Mouse (Mus musculus) limb, embryonic 12.5 days (tissue): ENCODE data around the gene Zfp467. TPM values are rescaled to one million over a fixed set of nuclear protein-coding genes. Genes with fewer than 3 reads are reported as not detected.

Experiments
- ATAC-seq: fragments of 200-750 bp; cut with Nextera tagmentation; 2 replicates; pipeline ENCODE4 v1.8.0; 2017; ENCODE audit warnings: low read depth, moderate TSS enrichment; ENCODE audit not compliant: insufficient number of reproducible peaks, insufficient read depth, low FRiP score, low TSS enrichment
- H3K27ac ChIP-seq: fragments of 300-500 bp; sonication (generic); 2 replicates; pipeline ENCODE4 v1.5.1; 2016; ENCODE audit warnings: mild to moderate bottlenecking, moderate library complexity
- H3K27me3 ChIP-seq: fragments of 300-500 bp; sonication (generic); 2 replicates; pipeline ENCODE4 v1.6.1; 2016; ENCODE audit warnings: mild to moderate bottlenecking, moderate library complexity
- H3K36me3 ChIP-seq: fragments of 300-500 bp; sonication (generic); 2 replicates; pipeline ENCODE4 v1.6.1; 2016; ENCODE audit warnings: mild to moderate bottlenecking, moderate library complexity
- H3K4me1 ChIP-seq: fragments of 300-500 bp; sonication (generic); replicated peaks from 2 replicates; pipeline ENCODE4 v1.6.1; 2016
- H3K4me2 ChIP-seq: fragments of 300-500 bp; sonication (generic); 2 replicates; pipeline ENCODE4 v1.6.1; 2016; ENCODE audit warnings: mild to moderate bottlenecking, moderate library complexity
- H3K4me3 ChIP-seq: fragments of 300-500 bp; sonication (generic); replicated peaks from 2 replicates; pipeline ENCODE4 v1.5.1; 2016; ENCODE audit warnings: mild to moderate bottlenecking
- H3K9ac ChIP-seq: fragments of 300-500 bp; sonication (generic); replicated peaks from 2 replicates; pipeline ENCODE4 v1.6.1; 2016; ENCODE audit warnings: mild to moderate bottlenecking, moderate library complexity
- H3K9me3 ChIP-seq: fragments of 300-500 bp; sonication (generic); 2 replicates; pipeline ENCODE4 v1.6.1; 2016; ENCODE audit warnings: mild to moderate bottlenecking, moderate library complexity
- WGBS: fragments of 180-500 bp; shearing (Covaris S2); methylation state at CpG from one replicate; pipeline ENCODE4 v1.1.7; 2016; 5-methylcytosine and 5-hydroxymethylcytosine counted together
- polyA plus RNA-seq: library from polyadenylated mRNA; unstranded; fragments of >200 nt; fragmentation: Nextera tagmentation; extraction: Ambion mirVana; gene quantifications from 2 replicates; pipeline ENCODE4 v1.2.1, GENCODE M21; 2016

Gene Zfp467
- polyA plus RNA-seq, 1 experiment from 2014 or later, result 23.5 TPM

GRCm38 (mm10) chr6:48464966-48465679 lies 19.5 kb upstream of the Zfp467 start:
- 0 out of 2 replicates have a peak overlapping the region, but pooled peaks have one; percentile 23 for H3K9ac ChIP-seq
- no peak for ATAC-seq
- H3K9me3 ChIP-seq, result no peaks in the 10 kb centered on the region
- no peak overlapping the region for H3K4me2 ChIP-seq
- no peak overlapping the region for H3K4me3 ChIP-seq
- H3K36me3 ChIP-seq, result no peaks in the 10 kb centered on the region
- no peaks in the 10 kb centered on the region for H3K4me1 ChIP-seq
- no peak overlapping the region for H3K27ac ChIP-seq
- 89% methylated on average over 13 of the region's 13 CpGs for WGBS
- no peaks in the 10 kb centered on the region for H3K27me3 ChIP-seq

DNA sequence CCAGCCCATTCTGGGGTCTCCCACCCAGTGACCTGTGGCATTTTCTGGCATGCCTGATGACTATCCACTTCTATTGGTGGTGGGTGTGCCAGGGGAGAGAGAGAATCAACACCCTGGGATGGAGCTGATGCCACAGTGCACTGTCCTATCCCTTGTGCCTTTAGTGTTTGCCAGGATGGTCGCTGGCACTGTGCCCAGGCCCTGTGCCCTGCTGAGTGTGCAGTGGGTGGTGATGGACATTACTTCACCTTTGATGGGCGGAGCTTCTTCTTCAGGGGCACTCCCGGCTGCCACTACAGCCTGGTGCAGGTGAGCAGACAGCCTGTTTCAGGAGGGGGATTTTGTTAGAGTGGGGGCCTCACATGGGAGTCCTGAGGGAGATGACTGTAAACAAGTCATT lies 7.1 kb upstream of the Zfp467 start:
- ATAC-seq, result no peak
- Histone ChIP-seq H3K27me3 (no peaks in the 10 kb centered on the region), H3K36me3 (no peaks in the 10 kb centered on the region), H3K4me3 (no peak overlapping the region), H3K27ac (no peak overlapping the region), H3K4me2 (no peak overlapping the region), H3K9me3 (no peaks in the 10 kb centered on the region), H3K9ac (no peak overlapping the region), H3K4me1 (peaks cover 7% of the 10 kb centered on the region)
- 67% methylated on average over 3 of the region's 3 CpGs for WGBS

- Histone ChIP-seq H3K9ac (no peak overlapping the region), H3K9me3 (no peaks in the 10 kb centered on the region), H3K27ac (no peak overlapping the region), H3K27me3 (no peaks in the 10 kb centered on the region), H3K36me3 (no peaks in the 10 kb centered on the region), H3K4me3 (no peak overlapping the region), H3K4me2 (no peak overlapping the region), H3K4me1 (peaks cover 7% of the 10 kb centered on the region)
- ATAC-seq, result no peak
- WGBS, result 72% methylated on average over 1 of the region's 1 CpGs
Measured at GRCm38 (mm10) chr6:48452151-48452550, 6.5 kb upstream of the Zfp467 start.

- no peak for ATAC-seq
- Histone ChIP-seq H3K9ac (no peak overlapping the region), H3K27me3 (peaks cover 5% of the 10 kb centered on the region; the same call in 1 of the 2 replicates), H3K4me1 (peaks cover 17% of the 10 kb centered on the region), H3K27ac (no peak overlapping the region), H3K36me3 (no peaks in the 10 kb centered on the region), H3K9me3 (no peaks in the 10 kb centered on the region), H3K4me3 (no peak overlapping the region), H3K4me2 (no peak overlapping the region)
- 65% methylated on average over 7 of the region's 7 CpGs for WGBS
Measured at GRCm38 (mm10) chr6:48448527-48448926, 2.9 kb upstream of the Zfp467 start.

GRCm38 (mm10) chr6:48447929-48448328 lies 2.3 kb upstream of the Zfp467 start, which contains the start of gene Sspo:
TSS of gene Sspo (plus strand) at chr6:48448229.
- Histone ChIP-seq H3K9ac (no peak within 1 kb of the TSS), H3K27me3 (peaks cover 5% of the 10 kb centered on the region; the same call in 1 of the 2 replicates), H3K4me3 (no peak within 1 kb of the TSS), H3K27ac (no peak within 1 kb of the TSS), H3K36me3 (no peaks in the 10 kb centered on the region), H3K9me3 (no peaks in the 10 kb centered on the region), H3K4me1 (peaks cover 23% of the 10 kb centered on the region), H3K4me2 (no peak within 1 kb of the TSS)
- ATAC-seq, result no peak
- WGBS, result 76% methylated on average over 1 of the region's 1 CpGs

- Histone ChIP-seq H3K4me2 (no peak overlapping the region), H3K27me3 (peaks cover 5% of the 10 kb centered on the region; the same call in 1 of the 2 replicates), H3K4me3 (no peak overlapping the region), H3K4me1 (peaks cover 23% of the 10 kb centered on the region), H3K36me3 (peaks cover 8% of the 10 kb centered on the region), H3K9ac (no peak overlapping the region), H3K27ac (no peak overlapping the region), H3K9me3 (no peaks in the 10 kb centered on the region)
- 62% methylated on average over 3 of the region's 3 CpGs for WGBS
- ATAC-seq, result no peak
Measured at GRCm38 (mm10) chr6:48446896-48447295, 1.3 kb upstream of the Zfp467 start.

GRCm38 (mm10) chr6:48446256-48446655 lies 631 bp upstream of the Zfp467 start:
- H3K9ac ChIP-seq, result peak overlapping the region; percentile 83; the same call in 1 of the 2 replicates
- H3K4me3 ChIP-seq, result peak overlapping the region; percentile 84
- ATAC-seq, result no peak
- peak overlapping the region; percentile 81 for H3K4me2 ChIP-seq
- H3K9me3 ChIP-seq, result no peaks in the 10 kb centered on the region
- 32% methylated on average over 3 of the region's 3 CpGs for WGBS
- H3K4me1 ChIP-seq, result peaks cover 25% of the 10 kb centered on the region
- peak overlapping the region; percentile 95 for H3K27ac ChIP-seq
- peaks cover 5% of the 10 kb centered on the region; the same call in 1 of the 2 replicates for H3K27me3 ChIP-seq
- peaks cover 14% of the 10 kb centered on the region for H3K36me3 ChIP-seq

DNA sequence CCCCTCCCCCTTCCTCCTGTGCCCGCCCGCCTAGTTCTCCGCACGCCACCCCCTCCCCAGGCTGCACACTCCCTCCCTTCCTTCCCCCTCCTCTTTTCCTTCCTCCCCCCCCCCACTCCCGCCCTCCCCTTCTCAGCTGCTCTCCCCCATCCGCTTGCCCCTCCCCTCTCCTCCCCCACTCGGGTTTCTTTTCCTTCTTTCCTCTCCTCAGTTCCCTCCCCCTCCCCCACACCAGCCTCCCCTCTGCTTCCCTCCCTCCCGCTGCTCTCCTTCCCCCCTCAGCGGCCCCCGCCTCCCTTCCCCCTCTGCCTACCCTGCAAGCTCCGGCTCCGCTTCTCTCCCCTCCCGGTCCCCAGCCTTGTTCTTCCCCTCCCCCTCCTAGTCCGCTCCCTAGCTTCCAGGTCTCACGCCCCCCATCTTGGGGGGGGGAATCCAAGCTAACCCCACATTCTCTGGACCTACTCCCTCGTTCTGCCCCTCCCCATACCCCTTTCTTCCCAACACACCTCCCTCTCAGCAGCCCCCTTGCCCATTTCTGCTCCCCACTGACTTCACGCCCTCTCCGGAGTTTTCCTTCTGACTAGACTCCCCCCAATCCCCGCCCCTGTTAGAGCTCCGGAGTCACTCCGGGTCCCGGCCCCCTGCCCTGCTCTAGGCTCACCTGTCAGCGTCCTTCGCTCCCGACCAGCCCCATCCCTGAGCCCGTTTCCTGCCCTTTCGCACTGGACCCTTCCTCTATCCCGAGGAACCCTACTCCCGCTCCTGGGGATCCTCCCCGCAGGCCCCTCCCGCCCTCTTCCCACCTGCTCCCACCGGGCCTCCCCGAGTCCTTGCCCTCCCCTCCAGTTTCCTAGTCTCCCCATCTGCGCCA lies 1.1 kb downstream of the Zfp467 start:
- Histone ChIP-seq H3K27ac (peak overlapping the region; percentile 95), H3K4me2 (peak overlapping the region; percentile 81), H3K4me1 (peaks cover 42% of the 10 kb centered on the region), H3K27me3 (peaks cover 18% of the 10 kb centered on the region), H3K4me3 (peak overlapping the region; percentile 84), H3K36me3 (peaks cover 27% of the 10 kb centered on the region), H3K9me3 (no peaks in the 10 kb centered on the region), H3K9ac (peak overlapping the region; percentile 83)
- ATAC-seq, result peak; percentile 35
- 2% methylated on average over 32 of the region's 34 CpGs for whole genome bisulfite sequencing

DNA sequence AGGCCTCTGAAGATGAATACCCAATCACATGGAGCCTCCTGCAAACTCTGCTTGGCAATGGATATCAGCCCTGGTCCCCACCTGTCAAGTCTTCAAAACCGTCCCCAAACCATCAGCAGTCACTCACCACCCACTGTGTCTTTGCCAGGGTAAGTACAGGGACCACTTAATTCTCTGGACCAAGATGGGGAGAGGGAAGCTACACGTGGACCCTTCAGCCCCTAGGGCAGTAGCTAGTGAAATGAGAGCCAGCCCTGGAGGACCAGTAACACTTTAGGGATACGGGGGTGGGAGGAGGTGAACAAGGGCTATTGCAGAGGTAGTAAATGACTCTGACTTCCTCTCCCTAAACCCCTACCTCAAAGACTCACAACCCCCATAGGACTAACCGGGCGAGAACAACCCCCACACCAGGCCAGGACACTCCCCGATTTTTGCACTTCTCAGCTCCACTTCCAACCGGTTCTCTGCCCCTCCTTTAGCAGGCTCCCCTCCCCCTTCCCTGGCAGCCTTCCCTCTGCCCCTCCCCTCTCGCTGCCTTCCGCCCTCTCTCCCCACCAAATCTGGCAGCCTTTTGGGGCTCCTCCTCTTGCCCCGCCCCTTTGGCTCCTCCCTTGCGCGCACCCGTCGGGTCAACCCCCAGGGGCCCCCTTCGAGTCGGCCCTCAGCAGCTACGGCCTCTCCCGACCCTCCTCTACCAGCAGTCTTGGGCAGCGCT lies 1.9 kb downstream of the Zfp467 start:
- 3% methylated on average over 19 of the region's 19 CpGs for WGBS
- H3K4me2 ChIP-seq, result peak overlapping the region; percentile 81
- peaks cover 35% of the 10 kb centered on the region for H3K36me3 ChIP-seq
- peak overlapping the region; percentile 95 for H3K27ac ChIP-seq
- no peaks in the 10 kb centered on the region for H3K9me3 ChIP-seq
- peak overlapping the region; percentile 48; the same call in 1 of the 2 replicates for H3K9ac ChIP-seq
- peak; percentile 84 for ATAC-seq
- H3K4me3 ChIP-seq, result peak overlapping the region; percentile 84
- peaks cover 50% of the 10 kb centered on the region for H3K4me1 ChIP-seq
- H3K27me3 ChIP-seq, result peaks cover 26% of the 10 kb centered on the region

DNA sequence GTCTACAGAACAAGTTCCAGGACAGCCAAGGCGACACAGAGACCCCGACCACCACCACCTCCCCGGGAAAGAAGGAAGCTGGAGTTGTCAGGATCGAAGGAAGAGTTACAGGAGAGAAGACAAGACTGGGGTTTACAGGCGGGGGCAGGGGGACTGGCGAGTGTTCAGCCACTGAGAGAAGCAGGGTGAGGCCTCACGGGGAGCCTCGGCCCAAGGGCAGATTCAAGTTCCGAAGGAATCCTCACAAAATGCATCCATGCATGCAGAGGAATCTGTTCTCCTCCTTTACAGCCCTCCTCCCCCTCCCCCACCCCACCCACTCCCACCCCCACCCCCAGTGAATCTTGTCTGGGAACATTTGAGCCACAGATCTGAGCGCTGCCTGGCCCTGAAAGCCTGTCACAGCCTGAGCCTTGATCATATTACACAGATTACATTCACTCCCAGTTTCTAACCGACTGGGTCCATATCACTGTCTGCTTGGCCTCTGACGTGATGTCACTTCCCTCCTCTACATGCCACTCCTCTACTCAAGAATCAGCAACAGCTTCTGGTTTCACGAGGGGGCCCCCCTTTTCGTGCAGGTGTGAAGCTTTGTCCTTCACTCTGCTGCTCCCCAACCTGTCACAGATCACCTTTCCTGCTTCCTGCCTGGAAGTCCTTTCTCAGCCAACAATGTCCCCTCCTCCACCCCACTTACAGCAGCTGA lies 5.2 kb downstream of the Zfp467 start:
- Histone ChIP-seq H3K4me1 (peaks cover 51% of the 10 kb centered on the region), H3K27me3 (peaks cover 41% of the 10 kb centered on the region)

More for the DNA sequence above, 5.2 kb downstream of the Zfp467 start:
- no peak for ATAC-seq
- Histone ChIP-seq H3K27ac (peak overlapping the region; percentile 29; the same call in 1 of the 2 replicates), H3K9ac (no peak overlapping the region), H3K4me2 (0 out of 2 replicates have a peak overlapping the region, but pooled peaks have one; percentile 11), H3K36me3 (peaks cover 57% of the 10 kb centered on the region), H3K9me3 (no peaks in the 10 kb centered on the region), H3K4me3 (no peak overlapping the region)
- WGBS, result 34% methylated on average over 14 of the region's 14 CpGs
